Mouse (Mus musculus) stomach, embryonic 16.5 days (tissue): ENCODE data around the gene Prr19. TPM values are rescaled to one million over a fixed set of nuclear protein-coding genes. Genes with fewer than 3 reads are reported as not detected.
"Not testable (repeated sequence)": the region's sequence is repeated elsewhere in the genome, so short reads cannot be mapped to it uniquely, and the experiment has no call there.

ENCODE experiments used
- ATAC-seq: fragments of 200-750 bp; cut with Nextera tagmentation; 2 replicates; pipeline ENCODE4 v1.8.0; 2017; ENCODE audit warnings: moderate number of reproducible peaks, moderate TSS enrichment; ENCODE audit not compliant: insufficient read depth, low FRiP score
- H3K27ac ChIP-seq: fragments of 300-500 bp; sonication (generic); 2 replicates; pipeline ENCODE4 v1.5.1; 2014; ENCODE audit warnings: low read length
- H3K27me3 ChIP-seq: fragments of 300-500 bp; sonication (generic); 2 replicates; pipeline ENCODE4 v1.6.1; 2014; ENCODE audit warnings: low read length, control low read depth, mixed read lengths; ENCODE audit not compliant: control insufficient read depth, insufficient read depth
- H3K36me3 ChIP-seq: fragments of 300-500 bp; sonication (generic); 2 replicates; pipeline ENCODE4 v1.6.1; 2014; ENCODE audit warnings: low read length; ENCODE audit not compliant: control insufficient read depth, insufficient read depth
- H3K4me1 ChIP-seq: fragments of 300-500 bp; sonication (generic); 2 replicates; pipeline ENCODE4 v1.6.1; 2014; ENCODE audit warnings: low read length, control low read depth, mixed read lengths; ENCODE audit not compliant: control insufficient read depth, insufficient read depth
- H3K4me2 ChIP-seq: fragments of 300-500 bp; sonication (generic); 2 replicates; pipeline ENCODE4 v1.6.1; 2014; ENCODE audit warnings: low read depth, low read length, mixed read lengths
- H3K4me3 ChIP-seq: fragments of 300-500 bp; sonication (generic); replicated peaks from 2 replicates; pipeline ENCODE4 v1.5.1; 2014; ENCODE audit warnings: mild to moderate bottlenecking, low read length
- H3K9ac ChIP-seq: fragments of 300-500 bp; sonication (generic); 2 replicates; pipeline ENCODE4 v1.6.1; 2014; ENCODE audit warnings: low read length
- H3K9me3 ChIP-seq: fragments of 300-500 bp; sonication (generic); replicated peaks from 2 replicates; pipeline ENCODE4 v1.6.1; 2016; ENCODE audit warnings: low read length, control low read depth; ENCODE audit not compliant: control insufficient read depth
- WGBS: fragments of 180-500 bp; shearing (Covaris S2); extraction: QIAGEN DNeasy Blood & Tissue Kit; methylation state at CpG from one replicate; pipeline ENCODE4 v1.1.7; 2014; 5-methylcytosine and 5-hydroxymethylcytosine counted together
- polyA plus RNA-seq: library from polyadenylated mRNA; unstranded; fragments of >200 nt; fragmentation: Nextera tagmentation; extraction: Ambion mirVana; gene quantifications from 2 replicates; pipeline ENCODE4 v1.2.1, GENCODE M21; 2015

Gene Prr19
- polyA plus RNA-seq, 1 experiment from 2014 or later: 0.57 TPM

DNA sequence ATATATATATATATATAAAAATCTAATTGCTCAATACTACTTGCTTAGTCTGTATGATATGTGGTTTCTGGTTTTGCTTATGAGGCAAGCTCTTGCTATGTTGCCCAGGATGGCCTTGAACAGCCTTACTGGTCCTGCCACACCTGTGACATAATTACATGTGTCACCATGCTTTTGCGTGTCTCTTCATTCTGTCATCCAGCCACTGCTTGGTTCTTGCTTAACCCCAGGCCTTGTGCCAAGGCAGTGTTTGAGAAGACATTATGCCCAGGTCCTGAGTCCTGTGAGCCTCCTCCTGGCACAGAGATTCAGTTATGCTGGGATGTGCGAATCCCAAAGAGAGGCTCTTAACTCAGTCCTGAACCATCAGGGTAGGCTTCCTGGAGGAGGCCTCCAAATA, 22.0 kb downstream of the Prr19 start:
- WGBS: 83% methylated on average over 2 of the region's 2 CpGs
- H3K4me3 ChIP-seq: no peak overlapping the region
- H3K36me3 ChIP-seq: no peaks in the 10 kb centered on the region
- no peak for ATAC-seq
- H3K4me2 ChIP-seq: no peak overlapping the region
- H3K27me3 ChIP-seq: no peaks in the 10 kb centered on the region
- no peaks in the 10 kb centered on the region for H3K9me3 ChIP-seq
- H3K9ac ChIP-seq: no peak overlapping the region
- H3K27ac ChIP-seq: no peak overlapping the region
- H3K4me1 ChIP-seq: peaks cover 8% of the 10 kb centered on the region

DNA sequence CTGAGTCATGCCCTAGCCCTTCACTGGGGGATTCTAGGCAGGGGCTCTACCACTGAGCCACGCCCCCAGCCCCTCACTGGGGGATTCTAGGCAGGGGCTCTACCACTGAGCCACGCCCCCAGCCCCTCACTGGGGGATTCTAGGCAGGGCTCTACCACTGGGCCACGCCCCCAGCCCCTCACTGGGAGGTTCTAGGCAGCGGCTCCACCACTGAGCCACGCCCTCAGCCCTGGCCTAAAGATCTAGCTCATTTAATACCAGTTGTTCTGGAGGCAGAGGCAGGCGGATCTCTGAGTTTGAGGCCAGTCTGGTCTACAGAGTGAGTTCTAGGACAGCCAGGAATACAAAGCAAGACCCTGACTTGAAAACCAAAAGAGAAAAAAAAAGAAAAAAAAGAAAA, 24.2 kb downstream of the Prr19 start:
- H3K27me3 ChIP-seq, H3K9me3 ChIP-seq, H3K4me3 ChIP-seq, H3K9ac ChIP-seq, H3K36me3 ChIP-seq, H3K4me2 ChIP-seq, H3K27ac ChIP-seq, ATAC-seq, H3K4me1 ChIP-seq: not testable (repeated sequence)
- 89% methylated on average over 5 of the region's 6 CpGs for WGBS

DNA sequence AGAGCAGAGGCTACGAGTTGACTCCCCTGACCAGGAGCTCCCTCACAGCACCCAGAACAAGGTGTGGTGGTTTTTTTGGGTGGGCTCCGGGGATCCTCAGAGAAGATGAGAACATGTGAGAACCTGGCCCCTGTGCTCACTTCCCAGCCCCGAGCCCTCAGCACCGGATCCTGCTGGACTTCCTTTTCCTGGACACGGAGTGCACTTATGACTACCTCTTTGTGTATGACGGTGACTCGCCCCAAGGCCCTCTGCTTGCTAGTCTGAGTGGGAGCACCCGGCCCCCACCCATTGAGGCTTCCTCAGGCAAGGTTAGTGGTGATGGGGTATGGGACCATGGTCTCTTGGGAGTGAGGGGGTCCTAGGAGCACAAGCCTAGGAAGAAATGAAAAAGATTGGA, 25.0 kb downstream of the Prr19 start:
- peaks cover 8% of the 10 kb centered on the region for H3K4me1 ChIP-seq
- H3K36me3 ChIP-seq: no peaks in the 10 kb centered on the region
- no peak for ATAC-seq
- H3K9ac ChIP-seq: no peak overlapping the region
- 70% methylated on average over 8 of the region's 8 CpGs for WGBS
- no peak overlapping the region for H3K27ac ChIP-seq
- H3K9me3 ChIP-seq: no peaks in the 10 kb centered on the region
- H3K4me3 ChIP-seq: no peak overlapping the region
- H3K4me2 ChIP-seq: no peak overlapping the region
- H3K27me3 ChIP-seq: no peaks in the 10 kb centered on the region

DNA sequence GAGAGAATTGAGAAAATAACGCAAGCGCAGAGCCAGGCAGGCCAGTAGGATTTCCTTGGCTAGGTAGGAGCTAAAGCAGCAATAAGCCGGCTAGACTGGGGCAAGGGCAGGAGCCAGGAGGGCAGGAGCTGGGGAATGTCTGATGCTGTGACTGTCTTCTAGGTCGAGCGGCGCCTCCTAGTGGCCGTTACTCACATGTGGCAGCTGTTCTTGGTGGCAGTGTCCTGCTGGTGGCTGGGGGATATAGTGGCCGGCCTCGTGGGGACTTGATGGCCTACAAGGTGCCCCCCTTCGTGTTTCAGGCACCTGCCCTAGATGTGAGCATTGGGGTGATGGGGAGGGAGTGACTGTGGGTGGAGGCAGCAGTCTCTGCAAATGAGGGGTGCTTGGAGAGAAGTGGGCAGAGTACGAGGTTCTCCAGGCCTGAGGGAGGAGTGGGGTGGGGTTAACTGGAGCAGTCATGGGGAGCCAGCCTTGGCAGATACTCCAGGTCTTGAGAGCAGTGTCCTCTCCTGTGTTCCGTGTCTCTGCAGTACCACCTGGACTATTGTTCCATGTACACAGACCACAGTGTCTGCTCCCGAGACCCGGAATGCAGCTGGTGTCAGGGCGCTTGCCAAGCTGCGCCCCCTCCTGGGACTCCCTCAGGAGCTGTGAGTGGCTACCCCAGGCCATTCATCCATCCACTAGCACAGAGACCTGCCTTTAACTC, 32.5 kb downstream of the Prr19 start:
- Histone ChIP-seq H3K27me3 (no peaks in the 10 kb centered on the region), H3K4me3 (no peak overlapping the region), H3K36me3 (no peaks in the 10 kb centered on the region; the same call in 1 of the 2 replicates), H3K9me3 (no peaks in the 10 kb centered on the region), H3K4me1 (no peaks in the 10 kb centered on the region), H3K27ac (no peak overlapping the region), H3K9ac (no peak overlapping the region), H3K4me2 (no peak overlapping the region)
- WGBS: 44% methylated on average over 16 of the region's 16 CpGs
- ATAC-seq: peak; percentile 67; the same call in 1 of the 2 replicates

DNA sequence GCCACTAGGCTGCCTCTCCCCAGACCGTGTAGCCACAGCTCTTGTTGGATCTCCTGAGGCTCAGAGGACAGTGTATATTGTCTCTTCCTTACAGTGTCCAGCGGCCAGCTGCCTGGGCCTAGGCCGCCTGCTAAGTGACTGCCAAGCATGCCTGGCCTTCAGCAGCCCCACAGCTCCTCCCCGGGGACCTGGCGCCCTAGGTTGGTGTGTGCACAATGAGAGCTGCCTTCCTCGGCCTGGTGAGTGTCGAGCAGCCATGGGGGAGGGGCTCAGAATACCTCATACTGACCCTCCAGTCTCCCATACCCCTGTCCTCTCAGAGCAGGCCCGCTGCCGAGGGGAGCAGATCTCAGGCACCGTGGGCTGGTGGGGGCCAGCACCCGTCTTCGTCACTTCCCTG, 33.3 kb downstream of the Prr19 start:
- Histone ChIP-seq H3K9me3 (no peaks in the 10 kb centered on the region), H3K36me3 (no peaks in the 10 kb centered on the region; the same call in 1 of the 2 replicates), H3K27ac (no peak overlapping the region), H3K4me3 (no peak overlapping the region), H3K9ac (no peak overlapping the region), H3K4me2 (no peak overlapping the region), H3K4me1 (no peaks in the 10 kb centered on the region), H3K27me3 (no peaks in the 10 kb centered on the region)
- 87% methylated on average over 12 of the region's 12 CpGs for WGBS
- ATAC-seq: no peak

DNA sequence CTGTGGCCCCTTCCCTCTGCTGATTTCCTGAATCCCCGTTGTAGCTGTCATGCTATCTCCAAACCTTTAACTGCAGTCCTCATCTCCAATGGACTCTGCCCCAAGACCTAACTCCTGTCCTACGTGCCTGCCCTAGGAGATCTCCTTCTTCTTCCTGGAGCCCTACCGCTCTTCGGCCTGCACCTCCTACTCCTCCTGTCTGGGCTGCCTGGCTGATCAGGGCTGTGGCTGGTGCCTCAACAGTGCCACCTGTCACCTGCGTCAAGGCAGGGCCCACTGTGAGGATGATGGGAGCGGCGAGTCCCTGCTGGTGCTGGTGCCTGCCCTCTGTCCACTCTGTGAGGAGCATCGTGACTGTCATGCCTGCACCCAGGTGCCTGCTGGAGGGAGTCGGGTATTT, 38.1 kb downstream of the Prr19 start:
- H3K9ac ChIP-seq: no peak overlapping the region
- WGBS: 85% methylated on average over 9 of the region's 9 CpGs
- no peaks in the 10 kb centered on the region for H3K27me3 ChIP-seq
- H3K27ac ChIP-seq: no peak overlapping the region
- H3K4me2 ChIP-seq: no peak overlapping the region
- no peak overlapping the region for H3K4me3 ChIP-seq
- no peak for ATAC-seq
- H3K4me1 ChIP-seq: no peaks in the 10 kb centered on the region
- H3K9me3 ChIP-seq: no peaks in the 10 kb centered on the region
- no peaks in the 10 kb centered on the region; the same call in 1 of the 2 replicates for H3K36me3 ChIP-seq

DNA sequence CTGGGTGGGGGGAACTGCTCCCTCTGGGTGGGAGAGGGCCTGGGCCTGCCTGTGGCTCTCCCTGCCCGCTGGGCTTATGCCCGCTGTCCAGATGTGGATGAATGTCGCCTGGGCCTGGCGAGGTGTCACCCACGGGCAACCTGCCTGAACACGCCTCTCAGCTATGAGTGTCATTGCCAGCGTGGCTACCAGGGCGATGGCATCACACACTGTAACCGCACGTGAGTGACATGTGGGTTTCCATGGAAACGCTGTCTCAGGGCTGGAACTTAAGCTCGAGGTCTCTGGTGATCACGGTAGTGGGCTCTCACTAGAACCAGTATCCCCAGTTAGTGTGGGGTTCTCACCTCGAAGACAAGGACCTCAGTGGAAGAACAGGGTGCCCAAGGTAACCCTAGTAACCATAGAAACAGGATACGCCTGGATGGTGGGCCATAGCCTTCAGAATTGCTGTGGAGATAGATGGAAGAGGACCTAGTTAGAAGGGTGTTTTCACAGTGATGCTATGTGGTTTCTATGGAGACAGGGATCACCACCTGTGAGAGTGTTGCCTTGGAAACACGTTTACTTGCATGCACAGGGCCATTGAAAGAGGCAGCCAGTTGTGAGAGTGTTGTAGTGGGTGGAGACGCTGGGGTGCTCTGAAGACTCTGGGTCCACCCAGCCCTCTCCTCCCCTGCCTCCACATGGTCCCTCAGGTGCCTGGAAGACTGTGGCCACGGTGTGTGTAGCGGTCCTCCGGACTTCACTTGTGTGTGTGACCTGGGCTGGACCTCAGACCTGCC, 40.0 kb downstream of the Prr19 start:
- no peak overlapping the region for H3K4me2 ChIP-seq
- H3K27ac ChIP-seq: no peak overlapping the region
- WGBS: 82% methylated on average over 20 of the region's 20 CpGs
- H3K4me3 ChIP-seq: no peak overlapping the region
- H3K27me3 ChIP-seq: no peaks in the 10 kb centered on the region
- H3K9ac ChIP-seq: no peak overlapping the region
- H3K4me1 ChIP-seq: no peaks in the 10 kb centered on the region
- no peak for ATAC-seq
- no peaks in the 10 kb centered on the region; the same call in 1 of the 2 replicates for H3K36me3 ChIP-seq
- H3K9me3 ChIP-seq: no peaks in the 10 kb centered on the region

DNA sequence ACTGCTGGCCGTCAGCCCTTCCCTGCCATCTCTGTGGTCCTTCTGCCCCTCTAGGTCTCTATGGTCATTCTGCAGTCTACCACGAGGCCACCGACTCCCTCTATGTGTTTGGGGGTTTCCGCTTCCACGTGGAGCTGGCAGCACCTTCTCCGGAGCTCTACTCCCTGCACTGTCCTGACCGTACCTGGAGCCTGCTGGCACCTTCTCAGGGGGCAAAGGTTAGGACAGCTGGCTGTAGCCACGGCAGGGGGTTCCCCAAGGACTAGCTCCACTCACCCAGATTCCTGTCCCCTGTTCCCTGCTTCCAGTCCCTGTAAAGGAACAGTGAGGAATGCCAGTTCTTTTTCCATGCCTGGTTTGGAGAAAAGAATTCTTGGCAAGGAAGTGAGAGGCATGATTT, 47.6 kb downstream of the Prr19 start:
- no peak overlapping the region for H3K9ac ChIP-seq
- H3K4me3 ChIP-seq: no peak overlapping the region
- whole genome bisulfite sequencing: 84% methylated on average over 8 of the region's 8 CpGs
- H3K4me1 ChIP-seq: no peaks in the 10 kb centered on the region
- no peak for ATAC-seq
- peaks cover 27% of the 10 kb centered on the region for H3K36me3 ChIP-seq
- peaks cover 5% of the 10 kb centered on the region; the same call in 1 of the 2 replicates for H3K9me3 ChIP-seq
- H3K27me3 ChIP-seq: no peaks in the 10 kb centered on the region
- H3K4me2 ChIP-seq: no peak overlapping the region
- H3K27ac ChIP-seq: no peak overlapping the region
